Mouse (Mus musculus) frontal cortex, postnatal 14 days (tissue): ENCODE measurements around the gene Dhx16.

Experiments
- DNase-seq, 2 experiments: peaks; one replicate each; pipeline ENCODE4 v3.0.0; 2022; ENCODE audit warnings: low spot score in 2 of 2

The Dhx16 gene

GRCm38 (mm10) chr17:35859835-35860234 lies 19.8 kb upstream of the Dhx16 start:
- no peak for DNase-seq

DNA sequence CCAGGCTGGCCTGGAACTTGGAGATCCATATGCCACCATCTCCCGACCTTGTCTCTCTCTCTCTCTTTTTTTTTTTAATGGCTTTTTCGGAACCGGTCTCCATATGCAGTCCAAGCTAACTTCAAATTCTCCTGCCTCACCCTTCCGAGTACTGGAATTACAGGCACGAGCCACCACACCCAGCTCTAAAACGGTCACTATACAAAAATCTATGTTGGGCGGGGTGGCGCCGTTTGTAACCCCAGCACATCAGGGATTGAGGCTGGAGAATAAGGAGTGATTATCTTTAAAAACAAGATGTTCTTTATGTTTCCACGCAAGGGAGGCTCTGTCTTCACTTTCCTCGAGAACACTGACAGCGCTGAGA lies 18.8 kb upstream of the Dhx16 start:
- DNase-seq, result no peak

DNA sequence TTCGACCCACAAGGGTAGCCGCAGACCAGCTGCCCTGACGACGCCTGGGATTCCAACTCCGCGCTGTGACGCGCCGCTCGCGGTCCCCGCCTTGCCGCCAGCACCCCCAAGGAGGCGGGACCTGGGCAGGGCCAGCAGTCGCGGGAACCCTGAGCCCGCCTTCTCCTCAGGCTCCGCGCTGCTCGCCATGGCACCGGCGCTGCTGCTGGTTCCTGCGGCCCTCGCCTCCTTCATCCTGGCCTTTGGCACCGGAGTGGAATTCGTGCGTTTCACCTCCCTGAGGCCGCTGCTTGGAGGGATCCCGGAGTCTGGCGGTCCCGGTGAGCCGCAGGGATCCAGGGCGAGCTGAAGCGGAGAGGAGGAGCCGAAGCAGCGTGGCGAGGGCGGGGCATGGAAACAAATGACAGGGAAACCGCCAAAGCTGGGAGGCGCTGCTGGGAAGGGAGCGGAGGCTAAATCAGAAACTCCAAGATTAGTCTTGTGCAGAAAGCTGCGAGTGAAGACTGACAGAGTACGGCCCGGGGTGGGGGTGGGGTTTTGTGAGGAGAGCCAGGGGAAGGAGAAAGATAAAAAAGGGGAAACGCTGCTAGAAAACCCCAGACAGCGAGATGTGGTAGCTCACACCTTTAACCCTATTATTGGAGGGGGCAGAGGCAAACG lies 18.3 kb upstream of the Dhx16 start, which contains the start of gene Nrm:
Gene Nrm (plus strand): TSS at position 121 of the 660 bp plus-strand sequence.
- DNase-seq, result peak; percentile 81 to 86

DNA sequence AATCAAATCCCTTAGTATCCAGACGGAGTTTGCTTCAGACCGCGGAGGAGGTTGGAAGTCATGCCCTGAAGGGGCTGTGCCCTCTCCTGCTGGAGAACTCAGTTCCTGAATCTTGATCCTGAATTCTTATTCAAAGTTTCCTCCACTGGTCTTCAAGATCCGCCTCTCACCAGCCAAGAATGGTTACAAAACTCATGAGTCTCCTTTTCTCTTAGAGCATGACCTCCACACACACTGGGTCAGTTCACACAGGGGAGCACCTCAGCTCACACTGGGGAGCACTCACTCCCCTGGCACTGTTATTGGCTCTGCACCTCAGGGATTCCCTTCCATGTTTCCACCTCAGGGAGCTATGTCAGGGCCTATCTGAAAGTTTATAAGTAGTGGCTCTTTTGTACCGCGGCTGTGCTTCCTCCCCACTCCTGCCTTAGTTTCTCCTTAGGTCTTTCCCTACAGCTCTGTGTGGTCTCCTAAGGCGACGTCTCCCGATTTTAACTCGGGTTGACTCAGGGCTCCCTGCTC lies 14.7 kb upstream of the Dhx16 start:
- no peak for DNase-seq

DNA sequence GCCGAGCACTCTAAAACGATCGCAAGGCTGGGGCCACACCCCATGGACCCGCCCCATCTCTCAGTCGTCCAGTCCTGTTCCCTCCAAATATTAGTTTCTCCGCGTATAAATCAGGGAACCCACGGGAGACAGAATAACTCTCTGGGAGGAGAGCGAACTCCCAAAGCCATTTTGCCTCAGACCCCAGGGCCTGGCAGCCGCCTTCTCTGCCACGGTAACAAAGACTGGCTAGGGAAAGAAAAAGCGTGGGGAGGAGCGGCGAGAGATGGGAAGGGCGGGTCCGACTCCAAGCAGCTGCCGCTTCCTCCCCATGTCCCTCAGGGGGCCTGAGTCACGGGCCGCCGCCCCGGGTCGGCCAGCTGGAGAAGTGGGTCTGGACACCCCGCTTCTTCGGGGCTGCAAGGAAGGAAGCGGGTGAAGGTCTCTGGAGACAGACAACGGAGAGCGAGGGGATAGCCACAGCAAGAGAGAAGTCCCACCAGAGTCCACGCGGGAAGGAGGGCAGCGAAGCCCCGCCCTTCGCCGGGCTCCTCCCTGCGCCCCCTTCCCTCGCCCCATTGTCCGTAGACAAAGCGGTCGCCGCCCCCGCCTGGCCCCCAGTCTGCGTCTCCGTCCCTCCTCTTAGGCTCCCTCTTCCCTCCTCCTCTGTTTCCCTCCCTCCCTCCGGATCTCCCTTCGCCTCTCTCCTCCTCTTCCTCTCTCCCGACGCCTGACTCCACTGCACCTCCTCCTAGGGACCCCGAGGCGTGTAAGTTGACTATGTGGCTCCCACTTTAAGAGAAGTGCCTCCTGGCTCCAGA lies 13.9 kb upstream of the Dhx16 start, which contains the start of gene Ppp1r18:
Gene Ppp1r18 (plus strand): TSS at position 113 of the 800 bp plus-strand sequence.
- DNase-seq, result no peak

DNA sequence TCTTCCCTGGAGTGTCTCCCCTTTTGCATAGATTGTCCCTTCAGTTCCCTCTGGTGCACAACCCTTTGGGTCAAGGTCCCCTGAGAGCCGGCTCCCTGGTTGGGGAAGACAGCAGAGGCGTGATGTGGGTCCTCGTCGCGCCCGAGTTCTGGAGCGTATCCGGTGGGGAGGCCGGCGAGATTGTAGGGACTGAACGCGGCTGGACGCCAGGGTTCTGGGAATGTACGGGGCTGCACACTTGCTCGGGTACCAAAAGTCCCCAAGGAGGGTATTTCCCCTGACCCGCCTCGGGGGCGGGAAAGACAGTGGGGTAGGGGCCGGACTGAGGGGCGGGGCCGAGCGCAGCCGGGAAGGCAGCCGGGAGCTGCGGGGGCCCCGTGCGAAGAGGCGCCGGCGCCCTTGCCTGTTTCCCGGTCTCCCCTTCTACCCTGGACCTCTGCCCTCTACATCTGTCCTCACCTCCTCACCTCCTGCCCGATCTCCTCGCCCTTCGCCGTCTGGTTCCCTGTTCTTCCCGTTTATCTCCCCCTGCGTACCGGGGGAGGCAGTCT lies 13.3 kb upstream of the Dhx16 start:
- peak in 1 of 2 experiments; percentile 48 for DNase-seq

DNA sequence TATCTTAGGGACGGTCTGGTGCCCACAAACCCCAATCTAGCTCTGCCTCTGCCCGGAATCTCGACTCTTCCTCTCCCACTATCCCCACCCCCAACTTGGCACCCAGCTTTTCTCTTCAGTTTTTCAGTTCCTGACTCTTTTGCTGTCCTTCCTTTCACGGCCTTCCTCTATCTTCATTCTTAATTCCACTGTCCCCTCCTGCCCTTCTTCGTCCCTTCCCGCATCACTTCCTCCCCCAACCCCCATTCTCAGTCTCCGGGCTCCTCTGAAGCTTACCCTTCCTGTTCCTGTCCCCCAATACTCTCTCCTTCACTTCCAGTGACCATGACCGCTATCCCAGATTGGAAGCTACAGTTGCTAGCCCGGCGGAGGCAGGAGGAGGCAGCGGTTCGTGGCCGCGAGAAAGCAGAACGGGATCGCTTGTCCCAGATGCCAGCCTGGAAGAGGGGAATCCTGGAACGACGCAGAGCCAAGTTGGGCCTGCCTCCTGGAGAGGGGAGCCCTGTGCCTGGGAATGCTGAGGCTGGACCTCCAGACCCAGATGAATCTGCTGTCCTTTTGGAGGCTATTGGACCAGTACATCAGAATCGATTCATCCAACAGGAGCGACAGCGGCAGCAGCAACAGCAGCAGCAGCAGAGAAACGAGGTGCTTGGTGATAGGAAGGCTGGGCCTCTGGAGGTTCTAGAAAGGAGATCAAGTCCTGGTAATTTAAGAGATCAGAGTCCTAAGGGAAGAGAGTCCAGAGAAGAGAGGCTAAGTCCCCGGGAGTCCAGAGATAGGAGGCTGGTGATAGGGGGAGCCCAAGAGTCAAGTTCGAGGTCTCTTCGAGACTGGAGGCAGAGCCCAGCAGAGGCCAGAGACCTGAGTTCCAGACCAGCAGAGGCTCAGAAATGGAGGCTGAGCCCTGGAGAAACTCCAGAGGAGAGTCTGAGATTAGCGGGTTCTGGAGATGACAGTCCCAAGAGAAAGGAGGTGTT lies 12.4 kb upstream of the Dhx16 start:
- DNase-seq, result no peak

DNA sequence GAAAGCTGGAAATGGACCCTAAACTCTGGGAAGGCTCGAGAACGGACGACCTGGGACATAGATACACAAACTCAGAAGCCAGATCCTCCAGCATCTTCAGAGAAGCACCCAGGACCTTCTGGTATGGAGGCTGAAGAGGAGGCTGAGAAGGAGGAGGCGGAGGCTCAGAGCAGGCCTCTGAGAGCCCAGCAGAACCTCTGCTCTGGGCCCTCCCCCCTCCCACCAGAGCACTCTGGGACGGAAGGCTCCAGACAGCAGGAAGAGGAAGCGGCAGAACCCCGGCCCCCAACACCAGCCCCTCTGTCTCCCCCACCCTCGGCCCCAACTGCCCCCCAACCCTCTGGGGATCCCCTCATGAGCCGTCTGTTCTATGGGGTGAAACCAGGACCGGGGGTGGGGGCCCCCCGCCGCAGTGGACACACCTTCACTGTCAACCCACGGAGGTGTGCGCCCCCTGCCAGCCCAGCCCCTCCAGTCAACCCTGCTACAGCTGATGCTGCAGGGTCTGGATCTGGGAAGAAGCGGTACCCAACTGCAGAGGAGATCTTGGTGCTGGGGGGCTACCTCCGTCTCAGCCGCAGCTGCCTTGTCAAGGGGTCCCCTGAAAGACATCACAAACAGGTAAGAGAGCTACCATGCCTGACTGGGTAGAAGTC lies 11.3 kb upstream of the Dhx16 start:
- DNase-seq, result no peak

DNA sequence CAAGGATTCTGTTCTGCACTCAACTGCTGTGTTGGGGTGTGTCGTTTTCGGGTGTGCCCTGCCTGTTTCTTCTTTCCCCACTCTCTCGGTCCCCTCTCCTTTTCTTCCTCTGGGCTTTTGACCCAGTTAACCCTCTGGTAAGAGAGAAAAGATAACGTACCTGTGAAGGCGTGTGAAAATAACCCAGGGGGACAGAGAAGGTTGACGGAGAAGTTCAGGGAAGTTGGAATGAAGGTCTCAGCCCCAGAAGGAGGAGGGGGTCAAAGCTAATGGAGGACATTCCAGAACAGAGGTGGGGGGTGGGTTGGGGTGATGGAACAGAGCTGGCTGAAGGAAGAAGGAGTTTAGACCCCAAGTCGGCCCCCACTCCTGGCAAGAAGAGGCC lies 10.7 kb upstream of the Dhx16 start:
- no peak for DNase-seq

GRCm38 (mm10) chr17:35869346-35870067 lies 10.1 kb upstream of the Dhx16 start:
- no peak for DNase-seq

DNA sequence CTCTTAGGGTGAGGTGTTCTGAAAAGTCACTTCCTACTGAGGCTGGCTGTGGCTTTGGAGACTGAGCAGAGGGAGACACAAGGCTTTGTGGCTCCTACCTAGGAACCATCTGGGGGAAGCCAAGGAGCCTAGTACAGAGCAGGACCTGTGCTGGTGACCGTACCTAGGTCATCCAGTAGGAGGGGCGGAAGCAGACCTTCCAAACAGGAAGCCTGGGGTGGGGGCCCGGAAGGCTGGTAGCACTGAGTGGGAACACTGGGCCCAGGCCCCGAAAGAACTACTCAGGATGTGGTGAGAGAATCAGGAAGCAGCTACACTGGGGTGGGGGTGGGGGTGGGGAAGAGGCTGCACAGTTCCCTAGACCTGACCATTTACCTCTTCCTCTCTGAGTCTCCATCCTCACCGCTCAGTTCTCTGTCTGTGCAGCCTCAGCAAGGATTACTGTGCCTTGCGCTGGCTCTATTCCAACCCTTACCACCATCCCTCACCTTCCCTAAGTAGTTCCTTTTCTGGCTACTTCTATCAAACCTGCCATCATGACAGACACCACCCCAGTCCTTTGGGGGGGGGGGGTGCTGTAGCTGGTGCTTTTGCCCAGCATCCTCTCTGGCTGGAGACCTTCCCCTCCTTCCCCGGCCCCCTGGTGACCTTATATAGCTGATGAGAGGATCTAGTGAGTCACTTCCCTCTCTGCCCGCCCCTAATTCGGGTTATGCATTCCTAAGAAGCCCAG lies 9.3 kb upstream of the Dhx16 start:
- peak in 1 of 2 experiments; percentile 63 for DNase-seq

GRCm38 (mm10) chr17:35870884-35871696 lies 8.5 kb upstream of the Dhx16 start:
- DNase-seq, result no peak

DNA sequence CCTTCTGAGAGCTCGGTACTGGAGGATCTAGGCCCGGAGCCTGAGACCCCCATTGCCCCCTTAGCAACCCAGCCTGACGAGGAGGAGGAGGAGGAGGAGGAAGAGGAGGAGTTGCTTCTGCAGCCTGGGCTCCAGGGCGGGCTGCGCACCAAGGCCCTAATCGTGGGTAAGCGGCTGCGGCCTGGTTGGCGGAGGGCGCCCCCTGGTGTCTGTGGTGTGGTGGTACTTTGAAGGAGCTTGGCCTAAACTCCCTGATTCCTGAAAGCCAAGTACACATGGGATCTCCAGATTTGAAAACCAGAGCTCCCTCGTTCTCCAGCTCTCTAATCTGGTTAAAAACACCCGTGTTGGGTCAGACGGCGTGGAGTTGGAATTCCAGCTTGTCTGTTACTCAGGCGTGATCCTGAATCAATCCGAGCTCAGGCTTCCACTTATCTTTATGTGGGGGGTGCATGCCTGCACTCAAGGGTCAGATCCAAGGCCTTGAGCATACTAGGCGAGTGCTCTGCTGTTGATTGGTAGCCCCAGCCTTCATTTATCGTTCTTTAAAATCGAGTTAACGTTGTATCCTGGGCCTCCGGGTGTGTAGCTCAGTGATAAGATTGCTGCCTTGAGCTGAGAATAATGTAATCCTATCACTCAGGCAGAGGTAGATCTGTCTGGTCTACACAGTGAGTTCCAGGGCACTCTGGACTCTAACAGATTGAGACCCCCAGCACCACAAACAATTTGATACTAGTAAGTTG lies 5.7 kb upstream of the Dhx16 start:
- peak; percentile 65 to 83 for DNase-seq

GRCm38 (mm10) chr17:35874721-35875120 lies 4.9 kb upstream of the Dhx16 start:
- peak in 1 of 2 experiments; percentile 49 for DNase-seq

DNA sequence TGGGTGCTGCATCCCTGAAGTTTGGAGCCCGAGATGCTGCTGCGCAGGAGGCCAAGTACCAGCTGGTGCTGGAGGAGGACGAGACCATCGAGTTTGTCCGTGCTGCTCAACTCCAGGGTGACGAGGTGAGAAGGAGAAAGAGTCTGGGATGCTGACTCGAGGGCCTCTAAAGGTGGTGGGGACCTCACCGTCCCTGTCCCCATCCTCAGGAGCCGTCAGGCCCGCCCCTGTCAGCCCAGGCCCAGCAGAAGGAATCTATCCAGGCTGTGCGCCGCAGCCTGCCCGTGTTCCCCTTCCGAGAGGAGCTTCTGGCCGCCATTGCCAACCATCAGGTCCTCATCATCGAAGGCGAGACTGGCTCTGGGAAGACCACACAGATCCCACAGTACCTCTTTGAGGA lies 3.3 kb downstream of the Dhx16 start:
- no peak for DNase-seq

- DNase-seq, result no peak
These were observed 4.2 kb downstream of the Dhx16 start for GRCm38 (mm10) chr17:35883777-35884176.

GRCm38 (mm10) chr17:35887725-35888124 lies 8.1 kb downstream of the Dhx16 start:
- no peak for DNase-seq
